Mouse (Mus musculus) neutrophil, adult 5-6 weeks (primary cell): Measurements from ENCODE around the gene Ablim2. TPM values are rescaled to one million over a fixed set of nuclear protein-coding genes. Genes with fewer than 3 reads are reported as not detected.

Experiments
- ATAC-seq: fragments of 151-379, 151-347 bp; 2 replicates; pipeline ENCODE4 v1.8.0; 2017; ENCODE audit warnings: mild to moderate bottlenecking, moderate TSS enrichment; ENCODE audit not compliant: insufficient number of reproducible peaks, poor library complexity, low FRiP score, severe bottlenecking; ENCODE audit errors: extremely low read depth
- total RNA-seq: library from RNA; stranded (forward); fragments of 200-1000 nt; gene quantifications from 2 replicates; pipeline ENCODE4 v1.2.3, GENCODE M21; 2017

Ablim2 gene
- not detected in 2 replicates for total RNA-seq

DNA sequence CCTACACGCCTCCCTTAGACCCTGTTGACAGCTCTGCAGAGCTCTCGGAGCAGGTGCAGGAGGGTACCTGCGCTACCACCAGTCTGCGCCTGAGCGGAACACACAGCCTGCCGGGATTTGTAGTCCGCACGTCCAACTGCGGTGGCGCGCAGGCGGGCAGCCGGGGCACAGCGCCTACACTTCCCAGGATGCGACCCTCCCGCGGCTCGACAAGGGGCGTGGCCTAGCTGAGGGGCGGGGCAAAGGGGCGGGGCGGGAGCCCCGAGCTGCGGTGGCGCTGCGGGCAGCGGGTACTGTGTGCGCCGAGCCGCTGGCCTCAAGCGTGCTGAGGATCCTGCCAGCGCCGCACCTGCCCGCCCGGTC is at the start of gene Ablim2:
Gene Ablim2 (plus strand): TSS at position 242 of the 363 bp plus-strand sequence.
- ATAC-seq = peak; percentile 81

DNA sequence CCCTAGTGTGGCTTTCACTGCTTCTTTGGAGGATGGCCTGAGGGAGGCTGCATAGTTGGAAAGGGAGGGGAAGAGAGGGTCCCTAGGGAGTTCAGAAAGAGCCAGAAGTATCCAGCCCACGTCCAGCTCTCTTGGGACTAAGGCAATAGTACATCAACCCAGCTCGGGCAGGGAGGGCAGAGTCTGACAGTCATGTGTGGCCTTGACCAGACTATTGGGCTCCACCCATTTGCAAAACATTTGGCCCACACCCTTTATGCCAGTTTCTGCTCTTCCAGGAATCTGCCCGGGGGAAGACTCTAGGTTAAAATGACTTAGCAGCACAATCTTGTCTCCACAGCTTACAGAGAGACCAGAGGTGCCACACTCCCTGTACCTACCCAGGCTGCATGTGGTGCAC is 47.2 kb upstream of the Ablim2 start:
- ATAC-seq = no peak

DNA sequence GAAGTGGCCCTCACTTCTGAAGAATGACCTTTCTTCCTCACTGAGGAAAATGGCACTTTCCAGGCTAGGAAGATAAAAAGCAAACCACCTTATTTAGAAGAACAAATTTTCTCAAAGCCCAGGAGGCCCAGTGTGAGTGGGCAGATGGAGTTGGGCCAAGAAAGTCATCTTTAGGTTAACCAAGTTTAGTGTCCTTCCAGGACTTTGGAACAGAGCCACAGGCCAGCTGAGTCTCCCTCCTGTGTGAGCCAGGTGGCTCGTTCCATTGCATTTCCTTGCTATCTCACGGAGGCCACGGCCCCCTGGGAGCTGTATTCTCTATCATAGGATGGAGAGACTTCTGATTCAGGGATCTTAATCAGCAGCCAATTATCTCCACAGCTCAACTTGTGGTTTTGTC is 46.7 kb upstream of the Ablim2 start:
- no peak for ATAC-seq

DNA sequence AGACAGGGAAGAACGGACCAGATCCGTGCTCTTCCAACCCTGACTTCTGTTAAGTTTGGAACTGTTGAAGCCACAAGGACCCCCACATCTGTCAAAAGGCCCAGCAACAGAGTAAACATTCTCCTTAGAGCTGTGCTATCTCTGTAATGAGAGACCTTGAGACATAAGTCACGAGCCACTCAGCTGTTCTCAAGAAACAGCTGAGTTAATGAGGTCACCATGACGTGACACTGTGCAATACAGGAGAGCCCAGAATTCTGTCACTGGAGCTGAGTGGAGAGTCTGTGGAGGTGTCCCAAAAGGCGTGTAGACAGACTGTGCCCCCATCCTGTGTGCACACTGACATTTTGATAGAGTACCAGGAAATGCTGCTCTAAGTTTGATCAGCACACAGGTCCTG is 45.2 kb upstream of the Ablim2 start:
- ATAC-seq = no peak

GRCm38 (mm10) chr5:35713649-35714354 is 43.9 kb upstream of the Ablim2 start:
- ATAC-seq = no peak

DNA sequence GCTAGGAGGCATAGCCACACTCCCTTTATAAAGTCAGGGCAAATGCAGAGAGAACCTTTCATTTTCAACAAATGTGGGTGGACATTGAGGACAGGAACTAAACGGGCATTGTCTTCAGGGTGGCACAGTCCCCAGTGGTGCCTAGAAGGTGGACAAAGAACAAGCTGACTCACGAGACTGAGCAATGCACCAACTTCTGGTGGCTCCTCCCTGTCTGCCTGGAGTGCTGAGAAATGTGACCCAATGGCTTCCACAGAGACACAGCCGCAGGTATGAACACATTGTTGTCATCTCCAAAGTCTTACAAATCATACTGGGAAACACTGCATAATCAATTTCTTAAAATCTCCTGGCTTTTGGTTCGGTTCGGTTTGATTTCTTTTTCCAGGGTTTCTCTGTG is 40.2 kb upstream of the Ablim2 start:
- no peak for ATAC-seq

GRCm38 (mm10) chr5:35717946-35718345 is 39.7 kb upstream of the Ablim2 start:
- no peak for ATAC-seq

GRCm38 (mm10) chr5:35718817-35719216 is 38.9 kb upstream of the Ablim2 start:
- no peak for ATAC-seq

DNA sequence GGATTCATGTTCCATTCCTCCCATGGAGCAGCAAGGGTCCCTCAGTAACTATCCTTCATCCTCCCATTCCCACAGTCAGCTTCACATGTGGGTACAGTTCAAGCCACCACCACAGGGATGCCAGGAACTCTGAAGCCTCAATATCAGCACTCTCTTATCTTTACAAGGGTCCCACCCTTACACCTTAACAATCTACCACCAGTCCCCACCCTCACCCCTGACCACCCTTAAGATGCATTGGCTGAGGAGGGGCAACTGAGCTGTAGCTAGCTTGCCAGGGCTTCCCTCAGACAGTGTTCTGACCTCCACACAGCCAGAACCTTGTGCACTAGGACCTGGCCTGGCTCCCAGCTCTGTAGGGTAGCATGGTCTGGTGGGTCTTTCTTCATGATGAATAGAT is 38.3 kb upstream of the Ablim2 start:
- ATAC-seq = no peak

DNA sequence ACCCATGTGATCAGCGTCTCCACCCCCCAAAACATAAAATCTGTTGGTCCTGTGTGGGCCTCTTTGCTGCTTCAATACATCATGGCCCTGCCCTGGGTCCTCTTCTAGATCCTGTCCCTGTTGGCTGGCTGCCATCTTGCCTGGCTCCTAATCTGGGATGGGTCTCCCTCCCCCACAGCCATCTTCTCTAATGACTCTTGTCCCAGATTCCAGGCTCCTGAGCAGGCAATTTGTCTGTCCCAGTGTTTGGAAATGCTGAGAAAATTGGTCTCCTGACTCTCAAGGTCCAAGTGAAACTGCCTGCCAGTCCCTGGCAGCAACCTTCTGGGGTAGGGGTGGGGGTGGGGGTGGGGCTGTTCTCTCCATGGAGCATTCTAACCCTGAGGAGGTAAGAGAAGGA is 37.8 kb upstream of the Ablim2 start:
- no peak for ATAC-seq

- ATAC-seq = no peak
These were observed 35.7 kb upstream of the Ablim2 start for GRCm38 (mm10) chr5:35721933-35722332.

- ATAC-seq = no peak
These were observed 35.0 kb upstream of the Ablim2 start for GRCm38 (mm10) chr5:35722654-35723053.

- no peak for ATAC-seq
These were observed 33.8 kb upstream of the Ablim2 start for GRCm38 (mm10) chr5:35723900-35724299.

DNA sequence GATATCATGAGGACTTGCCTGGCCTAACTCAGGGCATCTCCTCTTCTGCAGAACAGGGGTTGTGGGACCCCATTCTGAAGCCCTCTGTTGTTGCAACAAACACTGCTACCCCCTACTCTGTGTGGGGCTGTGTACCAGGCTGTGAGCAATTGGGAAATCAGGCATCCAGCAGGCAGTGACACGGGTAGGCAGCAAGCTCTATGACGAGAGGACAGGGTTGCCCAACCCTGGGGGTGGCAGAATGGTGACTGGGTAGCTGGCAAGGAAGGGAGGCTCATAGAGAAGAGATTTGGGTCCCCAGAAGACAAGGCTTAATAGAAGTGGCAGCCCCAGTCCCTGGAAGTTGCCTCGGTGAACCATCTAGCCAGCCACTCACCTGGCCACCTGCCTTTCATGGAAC is 31.8 kb upstream of the Ablim2 start:
- ATAC-seq = no peak

GRCm38 (mm10) chr5:35727447-35727846 is 30.2 kb upstream of the Ablim2 start:
- no peak for ATAC-seq

DNA sequence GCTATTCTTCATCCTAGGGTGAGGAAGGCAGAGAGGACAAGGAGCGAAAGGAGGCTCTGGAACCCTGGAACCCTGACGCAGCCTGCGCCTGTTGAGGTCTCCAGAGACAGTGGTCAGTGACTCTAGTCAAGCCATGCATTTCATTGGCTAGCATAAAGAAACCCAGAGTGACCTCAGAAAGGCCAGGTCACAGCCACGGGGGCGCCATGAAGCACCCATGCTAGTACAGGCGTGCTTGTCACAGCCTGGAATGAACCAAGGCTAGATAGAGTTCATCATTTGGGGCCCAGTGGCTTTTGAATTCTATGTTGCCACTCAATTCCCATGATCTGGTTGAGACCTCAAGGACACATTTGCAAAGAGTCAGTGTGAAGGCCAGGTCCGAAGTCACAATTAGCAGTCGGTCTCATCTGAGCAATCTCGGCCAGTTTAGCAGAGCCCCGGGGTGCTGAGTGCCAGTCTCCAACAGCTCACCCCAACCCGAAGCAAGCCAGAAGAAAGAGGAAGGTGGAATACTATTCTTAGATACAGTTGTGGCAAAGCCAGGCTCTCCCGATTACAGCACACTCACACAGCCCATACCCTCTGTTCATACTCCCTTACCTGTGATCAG is 29.2 kb upstream of the Ablim2 start:
- peak; percentile 7; the same call in 1 of the 2 replicates for ATAC-seq

DNA sequence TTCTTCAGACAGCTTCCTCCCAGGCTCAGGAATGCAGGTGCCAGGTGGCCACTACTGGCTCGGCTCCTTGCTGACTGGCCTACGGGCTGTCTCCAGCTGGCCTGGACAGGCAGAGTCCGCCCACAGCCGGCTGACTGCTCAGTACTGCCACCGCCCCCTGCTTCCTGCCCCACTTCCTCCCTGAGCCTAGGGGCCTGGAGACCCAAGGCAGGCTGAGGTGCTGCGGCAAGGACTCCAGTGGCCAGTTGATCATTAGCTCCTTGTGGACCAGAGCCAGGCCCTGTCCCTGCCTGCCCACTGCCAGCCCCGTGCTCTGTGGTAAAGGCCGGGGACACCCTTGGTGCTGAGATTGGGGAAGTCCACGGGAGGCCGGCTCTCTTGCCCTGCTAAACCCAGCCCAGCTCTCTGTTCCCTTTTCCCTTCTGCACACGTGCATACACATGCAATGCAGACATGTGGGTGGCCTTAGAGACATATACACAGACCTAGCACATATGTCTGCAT is 28.7 kb upstream of the Ablim2 start:
- peak; percentile 74 for ATAC-seq

GRCm38 (mm10) chr5:35729844-35730243 is 27.8 kb upstream of the Ablim2 start:
- ATAC-seq = no peak

DNA sequence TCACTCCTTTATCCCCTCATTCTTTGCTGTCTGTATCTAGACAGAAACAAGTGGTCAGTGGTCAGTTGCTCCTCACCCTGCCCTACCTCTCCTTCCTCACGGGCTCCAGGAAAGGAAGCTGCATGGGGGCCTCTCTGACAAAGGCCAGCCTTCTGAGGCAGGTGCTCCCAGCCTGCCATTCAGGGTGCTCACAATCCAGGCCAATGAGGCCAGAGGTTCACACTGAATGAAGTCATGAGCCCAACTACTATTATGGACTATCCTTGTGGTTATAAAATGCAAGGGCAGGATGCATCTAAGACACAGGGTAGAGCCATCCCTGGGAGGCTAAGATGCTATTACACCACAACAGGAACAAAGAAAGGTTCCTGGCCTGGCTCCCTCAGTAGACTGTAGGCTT is 27.1 kb upstream of the Ablim2 start:
- no peak for ATAC-seq

DNA sequence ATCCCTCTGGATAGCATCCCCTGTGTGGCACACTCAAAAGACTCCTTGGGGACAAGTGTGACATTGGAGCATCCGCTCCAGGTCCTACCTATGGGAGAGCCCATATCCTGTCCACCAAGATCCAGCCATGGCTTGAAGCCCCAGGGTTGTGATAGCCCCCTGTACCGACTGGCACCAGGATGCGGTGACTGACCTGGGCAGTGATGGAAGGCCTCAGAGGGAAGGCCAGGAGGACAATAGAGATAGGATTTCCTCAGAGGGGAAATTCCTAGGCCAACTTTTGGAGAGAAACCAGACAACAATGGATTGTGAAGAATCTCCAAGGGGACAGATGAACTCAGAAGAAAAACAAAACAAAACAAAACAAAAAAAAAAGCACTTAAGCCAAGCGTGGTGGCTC is 26.7 kb upstream of the Ablim2 start:
- ATAC-seq = no peak

DNA sequence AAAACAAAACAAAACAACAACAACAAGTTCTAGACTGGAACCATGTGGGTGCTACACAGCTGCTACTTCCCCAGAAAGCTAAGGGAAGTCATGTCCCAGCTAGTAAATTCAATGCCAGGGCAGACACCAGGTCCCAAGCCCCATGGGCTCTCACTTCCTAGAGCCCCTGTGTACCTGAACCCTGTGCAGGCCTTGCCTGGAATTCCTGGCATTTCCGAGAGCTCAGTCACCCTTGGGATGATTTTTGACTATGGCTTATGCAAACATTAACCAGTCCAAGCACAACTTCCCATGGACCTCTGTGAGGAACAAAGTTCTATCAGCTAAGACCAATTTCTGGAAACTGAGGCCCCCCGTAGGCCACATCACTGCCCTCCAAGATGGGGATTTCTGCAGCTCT is 24.2 kb upstream of the Ablim2 start:
- no peak for ATAC-seq
